Mouse (Mus musculus) left cerebral cortex, postnatal 4 days (tissue): Measurements from ENCODE around the gene Ccdc130. TPM values are rescaled to one million over a fixed set of nuclear protein-coding genes. Genes with fewer than 3 reads are reported as not detected.
A peak's percentile ranks its signal among the peaks of the same experiment; 100 is the strongest.
"Not testable (repeated sequence)": the region's sequence is repeated elsewhere in the genome, so short reads cannot be mapped to it uniquely, and the experiment has no call there.

ENCODE experiments used
- DNase-seq: peaks from one replicate; pipeline ENCODE4 v3.0.0-alpha.2; 2022
- intact Hi-C: fragments of 180-260 bp; cut with DNase I; formaldehyde crosslinking; loops from one replicate; pipeline ENCODE4 v1.15.1; 2025
- total RNA-seq, 2 experiments: library from RNA; stranded (reverse); gene quantifications; 2 replicates each; pipeline ENCODE4 v1.2.3; 2021

Ccdc130 gene
- total RNA-seq: 10 to 100 TPM; 19.7 to 23.5 TPM

DNA sequence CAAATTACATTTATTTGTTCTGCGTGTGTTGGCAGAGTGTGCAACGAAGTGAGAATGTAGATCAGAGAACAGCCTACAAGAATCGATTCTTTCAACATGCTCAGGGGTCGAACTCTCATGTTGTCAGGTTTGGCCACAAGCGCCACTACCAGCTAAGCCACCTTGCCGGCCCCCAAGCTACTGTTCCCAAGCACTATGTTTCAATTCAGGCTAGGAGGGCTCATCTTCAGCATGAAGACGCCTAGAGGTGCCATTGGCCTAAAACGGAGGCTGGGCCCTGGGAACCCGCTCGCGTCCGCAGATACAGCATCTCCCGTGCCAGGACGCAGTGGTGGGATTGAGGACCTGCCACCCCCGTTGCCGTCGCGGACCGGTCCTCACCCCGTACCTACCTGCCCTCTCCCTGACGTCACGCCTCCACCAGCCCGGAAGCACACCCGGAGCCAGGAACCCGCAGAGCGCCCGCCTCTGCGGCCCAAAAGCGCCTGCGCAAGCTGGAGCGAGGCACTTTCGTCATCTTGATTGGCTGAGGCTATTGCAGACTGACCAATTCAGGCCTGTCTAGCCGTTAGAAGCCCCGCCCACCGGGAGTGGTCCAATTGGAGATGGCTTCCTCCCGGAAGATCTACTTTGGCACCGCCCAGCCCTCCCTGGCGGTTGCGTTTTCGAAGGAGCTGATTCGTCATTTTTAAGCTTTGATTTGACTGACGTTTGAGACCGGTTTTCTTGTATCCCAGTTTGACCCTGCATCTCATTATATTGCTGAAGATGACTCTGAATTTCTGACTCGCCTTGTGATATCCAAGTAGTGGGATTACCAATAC, at the start of gene Ccdc130:
Ccdc130 (minus strand) TSS at position 431 of the 824 bp plus-strand sequence.
- DNase-seq: peak; percentile 100
- intact Hi-C loops: no loop called here

DNA sequence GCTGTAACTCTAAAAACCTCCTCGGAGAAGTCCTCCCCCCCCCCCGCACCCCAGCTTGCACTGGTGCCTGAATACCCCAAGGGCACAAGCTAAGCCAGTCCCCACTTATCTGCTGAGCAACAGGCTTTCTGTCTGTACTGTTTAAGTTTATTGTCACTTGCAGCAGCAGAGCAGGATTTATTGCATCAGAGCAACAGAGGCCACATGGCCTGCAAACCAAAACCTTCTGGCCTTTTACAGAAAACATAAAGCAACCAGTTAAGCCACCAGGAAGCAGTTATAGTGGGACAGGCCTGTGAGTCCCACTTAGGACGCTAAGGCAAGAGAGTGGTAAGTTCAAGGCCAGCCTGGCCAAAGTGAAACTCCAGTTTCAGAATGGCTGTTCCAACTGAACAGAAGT, 38.2 kb upstream of the Ccdc130 start:
- intact Hi-C loops: no loop called here

DNA sequence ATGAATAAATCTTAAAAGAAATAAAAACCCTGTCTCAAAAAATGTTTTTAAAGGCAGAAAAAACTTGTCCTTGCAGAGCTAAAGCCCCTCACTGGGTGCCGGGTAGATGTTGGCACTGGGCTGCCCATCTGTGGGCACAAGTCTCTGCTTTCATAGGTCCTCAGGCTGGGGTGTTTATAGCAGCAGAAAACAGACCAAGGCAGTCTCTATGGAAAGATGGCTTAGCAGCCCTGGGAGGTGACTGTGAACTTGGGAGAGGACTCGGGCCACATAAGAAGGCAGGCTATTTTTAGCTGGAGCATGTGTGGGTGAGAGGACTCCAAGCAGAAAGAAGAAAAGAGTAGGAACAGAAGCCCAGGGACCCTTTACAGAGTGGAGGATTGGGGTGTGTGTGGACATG, 33.8 kb upstream of the Ccdc130 start:
- DNase-seq: no peak
- intact Hi-C loops: no loop called here

More for the DNA sequence above, 38.2 kb upstream of the Ccdc130 start:
- no peak for DNase-seq

DNA sequence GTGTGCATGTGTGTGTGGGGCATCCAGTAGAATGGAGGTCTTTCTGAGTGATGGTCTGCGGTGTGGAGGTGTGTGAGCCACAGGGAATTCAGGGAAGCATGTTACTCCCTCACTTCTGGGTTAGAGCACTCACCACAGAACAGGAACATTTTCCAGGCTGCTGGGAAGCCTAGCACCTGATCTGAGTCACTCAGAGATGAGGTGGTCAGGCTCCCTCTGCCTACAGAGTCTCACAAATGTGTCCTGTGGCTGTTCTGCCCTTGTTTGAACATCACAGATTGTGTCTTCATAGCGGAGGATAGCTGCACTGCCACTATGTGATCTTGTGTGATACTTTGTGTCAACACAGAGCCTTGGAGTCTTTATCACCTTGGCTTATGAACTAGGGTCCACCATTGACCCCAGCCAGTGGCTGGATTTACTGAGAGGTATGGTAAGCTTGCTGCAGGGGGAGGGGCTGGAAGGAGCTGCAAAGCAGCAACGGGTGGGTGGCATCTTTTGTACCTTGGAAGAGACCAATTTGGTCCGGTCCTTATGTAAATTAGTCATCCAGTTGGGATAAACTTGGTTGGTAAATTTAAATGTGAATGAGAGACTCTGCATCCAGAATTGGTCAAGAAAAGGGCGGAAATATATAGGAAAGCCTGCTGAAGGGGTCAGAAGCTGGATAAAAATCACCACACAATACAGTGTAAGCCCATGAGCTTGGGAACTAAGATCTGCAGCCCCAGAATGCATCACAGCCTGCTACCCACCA, 27.0 kb upstream of the Ccdc130 start:
- no peak for DNase-seq
- intact Hi-C loops: loop anchor here (10.0 kb wide), 1 partner anchor 258 kb away; no protein-coding TSS in a partner anchor

GRCm38 (mm10) chr8:84291688-84292087, 21.5 kb upstream of the Ccdc130 start:
- peak; percentile 71 for DNase-seq
- intact Hi-C loops: loop anchor here (2.0 to 10.0 kb wide), 2 partner anchors 65 to 263 kb away; no protein-coding TSS in a partner anchor

- intact Hi-C loops: loop anchor here (2.0 to 10.0 kb wide), 2 partner anchors 66 to 264 kb away; no protein-coding TSS in a partner anchor
- peak; percentile 43 for DNase-seq
Observed at GRCm38 (mm10) chr8:84291086-84291485, 20.9 kb upstream of the Ccdc130 start.

GRCm38 (mm10) chr8:84288892-84289291, 18.7 kb upstream of the Ccdc130 start:
- peak; percentile 43 for DNase-seq
- intact Hi-C loops: no loop called here

DNA sequence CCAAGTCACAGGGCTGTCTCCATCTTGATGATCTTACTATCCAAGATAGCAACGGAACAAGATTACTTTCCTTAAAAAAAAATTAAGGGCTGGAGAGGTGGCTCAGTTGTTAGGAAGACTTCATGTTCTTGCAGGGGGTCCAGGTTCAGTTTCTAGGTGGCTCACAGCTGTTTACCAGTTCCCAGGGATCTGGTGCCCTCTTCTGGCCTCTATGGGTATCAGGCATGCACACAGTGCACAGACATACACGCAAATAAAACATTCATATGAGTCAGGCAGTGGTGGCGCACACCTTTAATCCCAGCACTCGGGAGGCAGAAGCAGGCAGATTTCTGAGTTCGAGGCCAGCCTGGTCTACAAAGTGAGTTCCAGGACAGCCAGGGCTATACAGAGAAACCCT, 15.5 kb upstream of the Ccdc130 start:
- peak; percentile 47 for DNase-seq
- intact Hi-C loops: not testable (repeated sequence)

- DNase-seq: no peak
- intact Hi-C loops: no loop called here
Observed at GRCm38 (mm10) chr8:84284608-84285063, 14.5 kb upstream of the Ccdc130 start.

- intact Hi-C loops: no loop called here
- no peak for DNase-seq
Observed at GRCm38 (mm10) chr8:84280777-84281176, 10.6 kb upstream of the Ccdc130 start.

- DNase-seq: no peak
- intact Hi-C loops: no loop called here
Observed at GRCm38 (mm10) chr8:84276447-84276846, 6.3 kb upstream of the Ccdc130 start.

DNA sequence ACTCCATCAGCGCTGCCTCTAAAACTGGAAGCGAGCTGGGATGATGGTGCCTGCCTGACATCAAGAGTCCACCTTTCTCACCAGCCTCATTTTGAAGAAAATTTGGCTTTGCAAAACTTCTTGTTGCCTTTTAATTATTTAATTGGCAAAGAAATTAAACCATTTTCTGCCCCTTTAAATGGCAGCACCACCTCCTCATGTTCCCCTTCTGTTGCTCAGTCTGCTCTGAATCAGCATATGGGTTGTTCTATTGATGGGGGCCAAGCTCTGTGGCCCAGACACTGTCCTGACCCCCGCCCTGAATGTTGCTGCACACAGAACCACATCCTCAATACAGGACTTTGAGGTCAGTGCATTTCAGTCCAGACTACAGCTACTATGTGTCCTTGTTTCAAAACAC, 3.8 kb upstream of the Ccdc130 start:
- no peak for DNase-seq
- intact Hi-C loops: no loop called here

- DNase-seq: no peak
- intact Hi-C loops: no loop called here
Observed at GRCm38 (mm10) chr8:84272302-84272701, 2.1 kb upstream of the Ccdc130 start.

GRCm38 (mm10) chr8:84261098-84261497, 9.1 kb downstream of the Ccdc130 start:
- no peak for DNase-seq
- intact Hi-C loops: no loop called here

- intact Hi-C loops: no loop called here
Observed at GRCm38 (mm10) chr8:84256822-84257610, 13.2 kb downstream of the Ccdc130 start, which contains the start of gene Mri1. Gene Mri1, minus strand, starts transcription at chr8:84257326.

GRCm38 (mm10) chr8:84256458-84256821, 13.7 kb downstream of the Ccdc130 start:
- intact Hi-C loops: no loop called here
- no peak for DNase-seq

More at GRCm38 (mm10) chr8:84256822-84257610, 13.2 kb downstream of the Ccdc130 start, which contains the start of gene Mri1:
- DNase-seq: peak; percentile 89

DNA sequence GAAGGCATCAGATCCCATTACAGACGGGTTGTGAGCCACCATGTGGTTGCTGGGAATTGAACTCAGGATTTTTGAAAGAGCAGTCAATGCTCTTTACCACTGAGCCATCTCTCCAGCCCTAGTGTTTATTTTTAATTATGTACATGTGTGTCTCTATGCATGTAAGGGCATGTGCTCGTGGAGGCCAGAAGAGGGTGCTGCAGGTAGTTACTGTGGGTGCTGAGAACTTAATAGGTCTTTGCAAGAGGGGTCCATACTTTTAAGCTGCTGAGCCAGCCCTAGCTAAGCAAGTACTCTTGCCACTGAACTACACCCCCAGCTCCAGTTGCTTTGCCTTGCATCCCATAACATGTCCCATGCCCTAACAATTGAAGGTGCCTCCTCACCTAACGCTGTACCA, 14.3 kb downstream of the Ccdc130 start:
- intact Hi-C loops: no loop called here
- no peak for DNase-seq

GRCm38 (mm10) chr8:84249257-84250170, 20.7 kb downstream of the Ccdc130 start, which contains the start of gene D8Ertd738e:
Gene D8Ertd738e, minus strand, starts transcription at chr8:84249719.
- peak; percentile 85 for DNase-seq
- intact Hi-C loops: no loop called here

DNA sequence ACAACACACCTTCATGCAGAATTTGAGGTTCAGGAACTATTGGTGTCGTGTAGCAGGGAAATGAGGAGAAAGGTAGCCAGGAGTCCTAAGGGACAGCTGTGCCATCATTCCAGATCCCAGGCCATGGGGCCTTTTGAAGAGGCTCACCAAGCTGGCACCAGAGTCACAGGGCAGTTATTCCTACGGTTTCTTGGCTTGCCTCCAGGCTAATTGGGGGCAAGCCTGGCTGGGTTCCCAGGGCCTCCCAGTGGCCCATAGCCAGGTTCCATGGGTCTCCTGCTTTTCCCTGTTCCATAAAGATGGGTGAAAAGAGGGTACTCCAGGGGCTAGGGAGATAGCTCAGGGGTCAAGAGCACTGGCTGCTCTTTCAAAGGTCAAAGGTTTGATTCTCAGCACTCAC, 28.4 kb downstream of the Ccdc130 start:
- intact Hi-C loops: no loop called here
- peak; percentile 60 for DNase-seq
